Mouse (Mus musculus) heart, adult 11 months (tissue): ENCODE data around the gene Dynlt1b.
"Not testable (repeated sequence)": the region's sequence is repeated elsewhere in the genome, so short reads cannot be mapped to it uniquely, and the experiment has no call there.

ENCODE experiments used
- DNase-seq: peaks from one replicate; pipeline ENCODE4 v3.0.0; 2022

Dynlt1b gene

GRCm38 (mm10) chr17:6467638-6468461 is 37.9 kb downstream of the Dynlt1b start:
- not testable (repeated sequence) for DNase-seq

- DNase-seq: not testable (repeated sequence)
Measured at GRCm38 (mm10) chr17:6470031-6470430, 40.1 kb downstream of the Dynlt1b start.

- DNase-seq: not testable (repeated sequence)
Measured at GRCm38 (mm10) chr17:6470671-6471070, 40.8 kb downstream of the Dynlt1b start.

- not testable (repeated sequence) for DNase-seq
Measured at GRCm38 (mm10) chr17:6475270-6475669, 45.4 kb downstream of the Dynlt1b start.

GRCm38 (mm10) chr17:6475913-6476312 is 46.0 kb downstream of the Dynlt1b start:
- not testable (repeated sequence) for DNase-seq

- peak; percentile 83 for DNase-seq
Measured at GRCm38 (mm10) chr17:6476495-6476947, 46.6 kb downstream of the Dynlt1b start.

GRCm38 (mm10) chr17:6477026-6477425 is 47.1 kb downstream of the Dynlt1b start:
- DNase-seq: peak; percentile 90

- not testable (repeated sequence) for DNase-seq
Measured at GRCm38 (mm10) chr17:6480855-6481589, 51.1 kb downstream of the Dynlt1b start.

GRCm38 (mm10) chr17:6481590-6481963 is 51.7 kb downstream of the Dynlt1b start:
- DNase-seq: not testable (repeated sequence)

GRCm38 (mm10) chr17:6482248-6482647 is 52.3 kb downstream of the Dynlt1b start:
- not testable (repeated sequence) for DNase-seq
